Mouse (Mus musculus) duodenum, adult 2 months (tissue): ENCODE measurements around the gene Sult2a1. TPM values are rescaled to one million over a fixed set of nuclear protein-coding genes. Genes with fewer than 3 reads are reported as not detected.

Experiments used
- polyA plus RNA-seq: library from polyadenylated mRNA; depleted of rRNA; stranded (reverse); fragments of >200 nt; gene quantifications from 2 replicates; pipeline ENCODE4 v1.2.3, GENCODE M21; 2012; ENCODE audit warnings: low replicate concordance; rRNA removed

The Sult2a1 gene
- not detected in 2 replicates for polyA plus RNA-seq

DNA sequence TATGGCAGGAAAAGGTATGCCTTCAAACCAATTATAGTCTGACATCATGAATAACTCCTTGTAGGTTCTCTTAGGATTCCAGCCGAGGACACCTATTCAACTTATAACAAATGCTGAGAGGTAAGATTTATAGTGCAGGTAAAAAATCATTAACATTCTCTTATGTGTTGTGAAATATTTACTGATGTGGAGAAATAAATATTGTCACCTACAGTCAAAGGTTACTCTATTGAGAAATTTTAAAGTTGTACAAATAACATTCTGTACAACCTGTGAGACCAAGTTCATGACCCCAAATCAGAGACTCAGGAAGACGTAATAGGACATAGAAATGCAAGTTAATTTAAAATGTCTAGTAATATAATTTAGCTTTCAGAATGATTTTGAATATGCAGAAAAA is at the start of gene Sult2a1:
Gene Sult2a1 (minus strand): TSS at position 101 of the 400 bp plus-strand sequence.

Other genes starting within 250 kb of the Sult2a1 start
- not detected in 2 replicates for gene Sult2a5, start 213.4 kb downstream of the Sult2a1 start, polyA plus RNA-seq
- gene Sult2a2, start 103.9 kb downstream of the Sult2a1 start, polyA plus RNA-seq = not detected in 2 replicates
- not detected in 2 replicates for gene Sult2a4, start 152.2 kb upstream of the Sult2a1 start, polyA plus RNA-seq